Mouse (Mus musculus): Measurements from ENCODE around the gene Gopc.
"Not testable (repeated sequence)": the region's sequence is repeated elsewhere in the genome, so short reads cannot be mapped to it uniquely, and the experiment has no call there.

The Gopc gene

DNA sequence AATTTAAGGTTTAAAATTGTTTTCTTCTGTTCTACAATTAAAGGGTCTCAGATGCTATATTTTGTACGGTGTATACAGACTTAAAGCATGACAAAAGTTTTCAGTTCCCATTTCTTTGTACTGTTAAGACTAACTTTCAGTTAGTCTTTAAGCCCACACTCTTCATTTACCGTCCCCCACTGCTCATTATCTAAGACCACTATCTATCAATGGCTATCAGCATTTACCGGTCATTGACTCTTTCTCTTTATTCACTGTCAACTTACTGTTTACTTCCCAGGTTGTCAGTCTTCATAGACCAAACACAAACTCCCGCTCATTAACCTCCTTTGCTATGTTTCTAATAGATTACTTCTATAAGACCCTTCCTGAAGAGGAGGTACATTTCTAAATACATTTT is 5.3 kb upstream of the Gopc start:
- DNase-seq (ENCODE audit: low read depth): no peak

DNA sequence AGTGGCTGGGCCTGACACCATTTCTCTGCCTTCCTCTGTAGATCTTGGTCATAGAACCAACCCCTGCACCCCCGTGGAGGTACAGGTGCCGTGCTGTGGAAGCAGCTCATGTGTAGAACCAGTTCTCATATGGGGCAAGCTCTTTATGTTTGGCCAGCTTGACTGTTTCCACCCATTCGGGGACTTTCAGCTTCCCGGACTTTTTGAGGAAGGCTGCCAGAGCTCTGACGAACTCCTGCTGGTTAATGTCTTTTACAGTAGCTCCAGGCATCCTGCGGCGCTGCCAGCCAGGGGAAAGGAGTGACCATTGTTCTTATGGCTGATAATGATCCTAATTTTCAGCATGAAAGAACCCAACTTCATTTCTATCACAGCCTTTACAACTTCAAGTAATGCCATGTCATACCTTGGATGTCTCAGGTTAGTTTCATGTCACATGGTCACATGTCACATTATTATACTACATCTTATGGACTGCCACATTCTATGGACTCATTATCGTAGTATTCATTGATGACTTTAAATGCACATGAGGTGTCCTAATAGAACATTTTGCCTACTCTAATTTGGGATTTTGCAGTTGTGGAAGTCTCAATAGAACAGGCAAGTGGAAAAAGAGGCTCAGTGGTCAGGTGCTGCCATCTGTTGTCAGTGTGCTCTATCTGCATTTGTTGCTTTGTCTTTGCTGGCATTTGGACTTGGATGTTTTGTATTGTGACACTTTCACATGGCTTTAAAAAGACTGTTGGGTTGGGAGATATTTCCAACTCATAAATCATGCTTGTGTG is 3.1 kb upstream of the Gopc start:
- peak; percentile 82 for DNase-seq (ENCODE audit: low read depth)

GRCm38 (mm10) chr10:52383522-52383921 is 1.6 kb upstream of the Gopc start:
- peak; percentile 24 for DNase-seq (ENCODE audit: low read depth)

- no peak for DNase-seq (ENCODE audit: low read depth)
Observed at GRCm38 (mm10) chr10:52383022-52383421, 1.1 kb upstream of the Gopc start.

DNA sequence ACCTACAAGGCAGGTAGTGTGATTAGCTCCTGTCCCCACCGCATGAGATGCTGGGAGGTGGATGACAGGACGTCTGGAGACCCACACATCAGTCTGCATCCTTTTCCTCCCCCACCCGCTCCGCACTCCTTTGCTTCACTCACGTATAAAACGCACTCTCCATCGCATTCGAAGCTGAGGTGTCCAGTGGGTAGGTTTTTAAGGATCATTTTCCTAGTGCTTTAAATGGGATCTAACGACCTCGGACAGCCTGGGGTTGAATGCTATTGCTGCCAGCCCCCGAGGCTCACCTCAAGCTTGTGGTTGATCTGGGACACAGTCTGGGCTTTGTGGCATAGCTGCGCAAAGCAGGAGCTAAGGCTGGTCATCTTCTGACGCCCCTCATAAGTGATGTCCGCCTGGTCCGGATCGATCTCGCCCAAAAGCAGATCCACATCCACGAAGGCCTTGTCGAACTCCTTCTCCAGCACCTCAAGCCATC is 563 bp downstream of the Gopc start:
- peak; percentile 36 for DNase-seq (ENCODE audit: low read depth)

DNA sequence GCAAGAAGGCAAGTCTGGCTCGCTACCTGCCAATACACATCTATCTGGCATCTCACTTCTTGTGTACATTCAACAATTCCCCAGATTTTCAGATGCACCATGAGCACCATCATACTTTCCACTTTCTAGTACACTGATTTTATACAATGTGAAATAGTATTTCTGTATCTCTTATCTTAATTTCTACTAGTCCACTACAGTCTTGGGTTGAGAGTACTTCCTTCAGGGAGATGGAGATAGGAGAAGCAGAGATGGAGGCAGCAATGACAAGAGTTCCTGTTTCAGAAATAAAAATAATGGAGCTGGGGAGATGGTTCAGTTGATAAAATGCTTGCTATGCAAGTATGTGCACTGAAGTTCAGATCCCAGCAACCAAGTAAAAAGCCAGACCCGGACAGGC is 4.1 kb downstream of the Gopc start:
- DNase-seq (ENCODE audit: low read depth): no peak

DNA sequence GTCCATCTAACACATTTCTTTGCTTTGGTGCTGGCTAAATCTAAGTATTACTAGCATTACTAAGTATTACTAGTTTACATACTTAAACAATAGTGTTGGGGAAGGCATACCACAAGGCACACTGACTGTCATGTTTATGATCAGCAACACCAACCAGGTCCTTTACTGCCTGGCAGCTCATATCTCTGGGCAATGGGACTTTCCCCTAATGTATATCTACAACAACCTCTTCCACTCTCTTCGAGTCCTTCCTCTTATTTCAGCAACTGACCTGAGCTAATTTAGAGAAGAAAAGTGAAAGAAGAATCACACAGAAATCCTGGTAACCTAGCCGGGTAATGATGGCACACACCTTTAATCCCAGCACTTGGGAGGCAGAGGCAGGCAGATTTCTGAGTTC is 5.5 kb downstream of the Gopc start:
- no peak for DNase-seq (ENCODE audit: low read depth)

GRCm38 (mm10) chr10:52374651-52375050 is 7.3 kb downstream of the Gopc start:
- no peak for DNase-seq (ENCODE audit: low read depth)

GRCm38 (mm10) chr10:52373834-52374233 is 8.1 kb downstream of the Gopc start:
- DNase-seq (ENCODE audit: low read depth): no peak

- no peak for DNase-seq (ENCODE audit: low read depth)
Observed at GRCm38 (mm10) chr10:52368376-52368775, 13.5 kb downstream of the Gopc start.

DNA sequence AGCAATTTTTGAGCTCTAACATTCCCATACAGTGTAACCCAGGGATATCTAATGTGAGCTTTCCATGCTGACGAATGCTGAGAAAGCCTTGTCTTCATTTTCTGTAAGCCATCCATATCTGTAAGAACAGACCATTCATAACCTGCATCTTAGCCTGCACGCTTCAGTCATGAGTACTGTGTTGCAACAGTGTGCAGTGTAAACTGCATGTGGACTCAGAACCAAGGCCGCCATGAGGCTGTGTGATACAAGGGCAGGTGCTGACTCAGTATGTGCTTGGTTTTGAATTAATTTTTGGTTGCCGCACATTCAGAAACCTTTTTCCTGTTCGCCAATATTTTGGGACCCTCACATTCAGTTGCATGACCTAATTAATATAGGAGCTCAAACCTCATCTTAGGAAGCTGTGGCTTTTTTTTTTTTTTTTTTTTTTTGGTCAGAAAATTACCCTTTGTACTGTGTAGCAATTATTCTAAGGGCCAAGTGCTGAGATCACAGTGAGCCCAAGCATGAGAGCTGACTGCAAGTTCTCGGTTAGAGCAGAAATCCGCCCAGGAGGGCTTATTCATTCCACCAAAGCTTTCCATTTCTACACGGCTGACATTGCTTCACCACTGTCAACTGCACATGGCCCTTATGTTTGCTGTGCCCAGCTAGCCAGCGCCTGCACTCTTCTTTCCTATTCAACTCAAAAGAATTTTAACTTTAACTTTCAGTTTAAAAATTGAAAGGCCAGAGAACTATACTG is 20.9 kb downstream of the Gopc start:
- no peak for DNase-seq (ENCODE audit: low read depth)

- DNase-seq (ENCODE audit: low read depth): no peak
Observed at GRCm38 (mm10) chr10:52360241-52360735, 21.6 kb downstream of the Gopc start.

DNA sequence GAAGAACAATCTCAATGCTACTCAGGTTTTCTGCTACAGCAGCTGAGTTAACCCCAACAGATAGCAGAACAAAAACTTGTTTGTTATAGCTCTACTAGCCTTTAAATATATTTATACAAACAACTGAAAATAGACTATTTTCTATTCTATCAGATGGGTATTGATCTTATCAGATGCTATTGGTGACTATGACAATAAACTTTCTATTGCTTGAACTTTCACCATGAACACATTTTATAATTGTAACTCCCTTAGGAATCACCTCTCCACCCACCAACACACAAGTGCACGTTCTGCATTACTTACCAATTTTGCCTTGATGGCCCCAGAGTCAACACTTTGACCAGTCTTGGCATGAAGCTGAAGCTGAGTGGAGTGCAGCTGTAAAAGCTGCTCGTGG is 23.5 kb downstream of the Gopc start, which contains the start of gene Gm26741:
TSS of gene Gm26741 (plus strand) at position 301 of the 400 bp plus-strand sequence.
- no peak for DNase-seq (ENCODE audit: low read depth)

DNA sequence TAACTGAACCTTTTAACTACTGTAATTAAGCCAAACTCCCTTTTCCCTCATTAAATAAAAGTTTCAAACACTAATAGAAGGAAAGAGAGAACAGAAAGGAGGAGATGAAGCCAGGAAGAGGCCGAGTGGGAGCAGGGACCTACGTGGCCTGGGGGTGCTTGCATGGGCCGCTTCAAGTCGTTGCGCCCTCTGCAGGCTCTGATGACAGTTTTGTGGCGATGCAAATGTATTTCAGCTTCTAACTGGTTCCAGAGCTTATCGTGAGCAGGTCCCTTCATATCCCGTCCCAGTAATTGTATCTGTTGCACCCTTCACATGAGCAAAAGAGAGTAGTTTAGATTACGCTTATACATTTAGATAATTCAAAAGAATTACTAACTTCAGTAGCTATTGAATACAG is 28.7 kb downstream of the Gopc start:
- DNase-seq (ENCODE audit: low read depth): no peak

- DNase-seq (ENCODE audit: low read depth): not testable (repeated sequence)
Observed at GRCm38 (mm10) chr10:52343324-52343723, 38.6 kb downstream of the Gopc start.

GRCm38 (mm10) chr10:52331007-52331406 is 50.9 kb downstream of the Gopc start:
- peak; percentile 78 for DNase-seq (ENCODE audit: low read depth)

DNA sequence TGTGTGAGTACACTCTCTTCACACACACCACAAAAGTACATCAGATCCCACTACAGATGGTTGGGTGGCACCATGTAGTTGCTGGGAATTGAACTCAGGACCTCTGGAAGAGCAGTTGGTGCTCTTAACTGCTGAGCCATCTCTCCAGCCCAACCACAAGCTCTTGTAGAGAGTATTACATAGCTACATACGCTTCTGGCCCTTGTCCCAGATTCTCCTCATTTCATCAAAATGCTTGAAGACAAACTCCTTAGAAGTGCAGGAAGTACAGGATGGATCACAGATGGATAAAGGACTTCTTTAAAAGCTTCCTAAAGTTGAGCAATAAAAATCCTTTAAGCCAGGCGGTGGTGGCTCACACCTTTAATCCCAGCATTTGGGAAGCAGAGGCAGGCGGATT is 60.0 kb downstream of the Gopc start:
- peak; percentile 56 for DNase-seq (ENCODE audit: low read depth)

- DNase-seq (ENCODE audit: low read depth): no peak
Observed at GRCm38 (mm10) chr10:52319506-52320286, 62.2 kb downstream of the Gopc start.

DNA sequence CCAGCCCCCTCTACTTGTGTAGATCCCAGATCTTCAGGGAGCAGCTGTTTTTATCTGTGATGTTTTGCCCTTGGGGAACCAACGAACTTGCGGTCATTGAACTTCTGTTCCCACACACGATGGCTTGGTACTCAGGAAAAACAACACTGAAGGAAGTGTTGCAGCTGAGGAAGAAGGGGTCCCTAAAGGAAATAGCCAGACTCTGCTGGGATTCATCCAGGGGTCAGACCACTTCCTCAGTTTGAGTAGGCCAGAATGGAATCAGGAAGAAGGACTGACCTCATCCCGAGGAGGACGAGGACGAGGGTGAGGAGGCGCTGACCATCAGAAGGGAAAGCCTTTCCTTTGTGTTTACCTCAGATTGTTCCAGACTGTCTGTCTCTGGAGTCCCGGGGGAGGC is 72.7 kb downstream of the Gopc start:
- no peak for DNase-seq (ENCODE audit: low read depth)

- DNase-seq (ENCODE audit: low read depth): peak; percentile 30
Observed at GRCm38 (mm10) chr10:52304574-52304973, 77.3 kb downstream of the Gopc start.

GRCm38 (mm10) chr10:52302271-52302670 is 79.7 kb downstream of the Gopc start:
- no peak for DNase-seq (ENCODE audit: low read depth)

DNA sequence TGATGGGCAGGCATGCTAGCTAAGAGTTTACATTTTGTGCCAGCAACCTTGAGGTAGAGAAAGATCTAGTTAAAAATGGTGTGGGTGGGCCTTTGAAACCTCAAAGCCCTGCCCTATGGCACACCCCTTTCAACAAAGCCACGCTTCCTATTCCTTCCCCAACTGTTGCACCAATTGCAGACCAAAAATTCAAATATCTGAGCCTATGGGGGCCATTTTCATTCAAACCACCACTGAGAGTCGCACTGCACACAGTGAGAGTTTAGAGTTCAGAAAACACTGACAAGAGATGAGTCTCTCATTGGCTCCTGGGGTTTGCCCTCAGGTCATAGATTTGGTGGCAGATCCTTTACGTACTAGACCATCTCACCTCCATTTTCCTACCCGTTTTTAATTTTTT is 80.2 kb downstream of the Gopc start:
- DNase-seq (ENCODE audit: low read depth): no peak
